Mouse (Mus musculus) spleen, adult 2 months (tissue): ENCODE measurements at regions not wholly inside any gene's neighbourhood (a gene's known extent, or its start where the extent isn't known, plus 50 kb on each side); places are given as distances from the start of the nearest gene placed in this dataset.

Source experiments
- CTCF ChIP-seq: fragments of 200-500 bp; IDR thresholded peaks from 2 replicates; pipeline ENCODE4 v1.5.1; 2011; ENCODE audit warnings: mild to moderate bottlenecking, inconsistent platforms; ENCODE audit not compliant: insufficient read depth, insufficient read length, insufficient replicate concordance; ENCODE audit errors: extremely low read depth
- POLR2A ChIP-seq: fragments of 200-500 bp; IDR thresholded peaks from 2 replicates; pipeline ENCODE4 v1.6.1; 2011; ENCODE audit warnings: low read depth, low read length, inconsistent platforms

DNA sequence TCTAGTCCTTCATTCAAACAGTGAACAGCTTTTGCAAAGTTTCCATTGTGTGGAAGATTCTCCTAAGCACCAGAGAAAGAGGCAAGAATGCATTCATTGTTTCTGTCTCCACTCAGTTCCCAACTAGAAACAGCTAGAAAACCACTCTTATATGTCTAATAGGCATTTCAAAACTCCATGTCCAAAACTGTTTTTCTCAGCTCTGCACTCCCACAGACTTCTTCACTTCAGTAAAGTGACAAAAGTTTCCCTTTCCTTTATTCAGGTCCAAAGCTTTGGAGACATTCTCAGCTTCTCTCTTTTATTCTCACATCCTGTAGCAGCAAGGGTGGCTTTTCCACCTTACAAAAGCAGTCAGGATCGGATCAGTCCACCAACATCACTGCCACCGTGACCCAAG is 166.0 kb downstream of the Mreg start:
- TF ChIP-seq CTCF: no peak
- TF ChIP-seq POLR2A: no peak
